Mouse (Mus musculus) kidney, embryonic 14.5 days (tissue): ENCODE measurements around the gene P2rx1. TPM values are rescaled to one million over a fixed set of nuclear protein-coding genes. Genes with fewer than 3 reads are reported as not detected.
A peak's percentile ranks its signal among the peaks of the same experiment; 100 is the strongest.

Experiments
- ATAC-seq: fragments of 200-750 bp; cut with Nextera tagmentation; 2 replicates; pipeline ENCODE4 v1.8.0; 2017; ENCODE audit warnings: moderate number of reproducible peaks, mild to moderate bottlenecking, moderate TSS enrichment, moderate library complexity; ENCODE audit not compliant: low FRiP score, low TSS enrichment
- H3K27ac ChIP-seq: fragments of 300-500 bp; sonication (generic); 2 replicates; pipeline ENCODE4 v1.5.1; 2014; ENCODE audit warnings: low read depth, mild to moderate bottlenecking, low read length, moderate library complexity, mixed read lengths
- H3K27me3 ChIP-seq: fragments of 300-500 bp; sonication (generic); 2 replicates; pipeline ENCODE4 v1.6.1; 2014; ENCODE audit warnings: mild to moderate bottlenecking, low read length; ENCODE audit not compliant: control insufficient read depth, insufficient read depth
- H3K36me3 ChIP-seq: fragments of 300-500 bp; sonication (generic); 2 replicates; pipeline ENCODE4 v1.6.1; 2014; ENCODE audit warnings: low read length, mixed read lengths; ENCODE audit not compliant: control insufficient read depth, insufficient read depth
- H3K4me1 ChIP-seq: fragments of 300-500 bp; sonication (generic); 2 replicates; pipeline ENCODE4 v1.6.1; 2014; ENCODE audit warnings: low read length, mixed read lengths; ENCODE audit not compliant: control insufficient read depth, insufficient read depth
- H3K4me2 ChIP-seq: fragments of 300-500 bp; sonication (generic); replicated peaks from 2 replicates; pipeline ENCODE4 v1.6.1; 2014; ENCODE audit warnings: low read depth, mild to moderate bottlenecking, low read length
- H3K4me3 ChIP-seq: fragments of 300-500 bp; sonication (generic); 2 replicates; pipeline ENCODE4 v1.5.1; 2014; ENCODE audit warnings: mild to moderate bottlenecking, low read length
- H3K9ac ChIP-seq: fragments of 300-500 bp; sonication (generic); 2 replicates; pipeline ENCODE4 v1.6.1; 2014; ENCODE audit warnings: low read depth, mild to moderate bottlenecking, low read length, moderate library complexity
- H3K9me3 ChIP-seq: fragments of 300-500 bp; sonication (generic); 2 replicates; pipeline ENCODE4 v1.6.1; 2016; ENCODE audit warnings: low read length; ENCODE audit not compliant: control insufficient read depth
- WGBS: fragments of 180-500 bp; shearing (Covaris S2); extraction: QIAGEN DNeasy Blood & Tissue Kit; methylation state at CpG from one replicate; pipeline ENCODE4 v1.1.7; 2014; 5-methylcytosine and 5-hydroxymethylcytosine counted together
- polyA plus RNA-seq: library from polyadenylated mRNA; unstranded; fragments of >200 nt; fragmentation: Nextera tagmentation; extraction: Ambion mirVana; gene quantifications from 2 replicates; pipeline ENCODE4 v1.2.1, GENCODE M21; 2014

The P2rx1 gene
- polyA plus RNA-seq, 1 experiment from 2014 or later: 0.76 TPM

- no peak overlapping the region for H3K9ac ChIP-seq
- 36% methylated on average over 2 of the region's 2 CpGs for WGBS
- ATAC-seq: no peak
- no peak overlapping the region for H3K4me2 ChIP-seq
- H3K4me1 ChIP-seq: peaks cover 24% of the 10 kb centered on the region
- no peaks in the 10 kb centered on the region for H3K36me3 ChIP-seq
- H3K9me3 ChIP-seq: no peaks in the 10 kb centered on the region
- H3K4me3 ChIP-seq: no peak overlapping the region
- no peak overlapping the region for H3K27ac ChIP-seq
- peaks cover 25% of the 10 kb centered on the region for H3K27me3 ChIP-seq
These were observed 41.6 kb upstream of the P2rx1 start for GRCm38 (mm10) chr11:72957318-72957717.

- no peak for ATAC-seq
- H3K36me3 ChIP-seq: no peaks in the 10 kb centered on the region
These were observed 38.8 kb upstream of the P2rx1 start for GRCm38 (mm10) chr11:72959924-72960679.

GRCm38 (mm10) chr11:72960723-72961071, 38.2 kb upstream of the P2rx1 start:
- peaks cover 25% of the 10 kb centered on the region for H3K27me3 ChIP-seq
- no peaks in the 10 kb centered on the region for H3K9me3 ChIP-seq
- peak overlapping the region; percentile 39 for H3K4me3 ChIP-seq
- no peak overlapping the region for H3K27ac ChIP-seq
- 3% methylated on average over 15 of the region's 15 CpGs for WGBS
- peak overlapping the region; percentile 56 for H3K4me2 ChIP-seq
- no peaks in the 10 kb centered on the region for H3K36me3 ChIP-seq
- H3K4me1 ChIP-seq: peaks cover 16% of the 10 kb centered on the region
- ATAC-seq: no peak
- 0 out of 2 replicates have a peak overlapping the region, but pooled peaks have one; percentile 19 for H3K9ac ChIP-seq

More at GRCm38 (mm10) chr11:72959924-72960679, 38.8 kb upstream of the P2rx1 start:
- H3K9me3 ChIP-seq: no peaks in the 10 kb centered on the region
- H3K4me1 ChIP-seq: peaks cover 16% of the 10 kb centered on the region
- H3K4me3 ChIP-seq: no peak overlapping the region
- peak overlapping the region; percentile 56; the same call in 1 of the 2 replicates for H3K4me2 ChIP-seq
- no peak overlapping the region for H3K9ac ChIP-seq
- no peak overlapping the region for H3K27ac ChIP-seq
- 12% methylated on average over 15 of the region's 15 CpGs for WGBS
- H3K27me3 ChIP-seq: peaks cover 25% of the 10 kb centered on the region

- WGBS: 4% methylated on average over 70 of the region's 70 CpGs
- peaks cover 25% of the 10 kb centered on the region for H3K27me3 ChIP-seq
- H3K36me3 ChIP-seq: no peaks in the 10 kb centered on the region
- H3K4me1 ChIP-seq: peaks cover 16% of the 10 kb centered on the region
- no peaks in the 10 kb centered on the region for H3K9me3 ChIP-seq
- 0 out of 2 replicates have a peak within 1 kb of the TSS, but pooled peaks have one; percentile 19 for H3K9ac ChIP-seq
- H3K4me3 ChIP-seq: peak within 1 kb of the TSS; percentile 39
- 0 out of 2 replicates have a peak, but pooled peaks have one; percentile 24 for ATAC-seq
- peak within 1 kb of the TSS; percentile 56 for H3K4me2 ChIP-seq
- no peak within 1 kb of the TSS for H3K27ac ChIP-seq
These were observed 37.6 kb upstream of the P2rx1 start, which contains the start of gene Atp2a3 for GRCm38 (mm10) chr11:72961072-72961980. Atp2a3 (plus strand) TSS chr11:72961169.

DNA sequence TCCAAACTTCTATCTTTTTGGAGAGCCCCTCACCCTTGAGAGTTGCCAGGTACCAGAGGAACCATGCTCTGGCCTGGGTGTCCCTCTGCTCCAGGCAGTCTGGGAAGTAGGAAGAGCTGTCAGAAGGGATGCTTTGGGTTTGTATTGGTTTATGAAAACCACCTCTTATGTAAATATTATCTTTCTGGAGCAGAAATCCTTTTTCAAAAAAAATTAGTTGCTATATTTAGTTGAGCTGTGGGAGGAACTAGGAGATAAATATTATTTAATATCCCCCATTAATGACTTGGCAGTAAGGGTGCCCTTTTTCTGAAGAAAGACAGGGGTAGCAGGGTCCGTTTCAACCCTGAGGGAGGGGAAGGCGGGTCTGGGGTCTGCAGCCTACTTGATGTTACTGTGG, 36.5 kb upstream of the P2rx1 start:
- Histone ChIP-seq H3K4me2 (no peak overlapping the region), H3K4me1 (peaks cover 16% of the 10 kb centered on the region), H3K9ac (no peak overlapping the region), H3K27ac (no peak overlapping the region), H3K36me3 (no peaks in the 10 kb centered on the region), H3K4me3 (no peak overlapping the region), H3K9me3 (no peaks in the 10 kb centered on the region), H3K27me3 (peaks cover 25% of the 10 kb centered on the region)
- WGBS: 63% methylated on average over 2 of the region's 2 CpGs
- no peak for ATAC-seq

DNA sequence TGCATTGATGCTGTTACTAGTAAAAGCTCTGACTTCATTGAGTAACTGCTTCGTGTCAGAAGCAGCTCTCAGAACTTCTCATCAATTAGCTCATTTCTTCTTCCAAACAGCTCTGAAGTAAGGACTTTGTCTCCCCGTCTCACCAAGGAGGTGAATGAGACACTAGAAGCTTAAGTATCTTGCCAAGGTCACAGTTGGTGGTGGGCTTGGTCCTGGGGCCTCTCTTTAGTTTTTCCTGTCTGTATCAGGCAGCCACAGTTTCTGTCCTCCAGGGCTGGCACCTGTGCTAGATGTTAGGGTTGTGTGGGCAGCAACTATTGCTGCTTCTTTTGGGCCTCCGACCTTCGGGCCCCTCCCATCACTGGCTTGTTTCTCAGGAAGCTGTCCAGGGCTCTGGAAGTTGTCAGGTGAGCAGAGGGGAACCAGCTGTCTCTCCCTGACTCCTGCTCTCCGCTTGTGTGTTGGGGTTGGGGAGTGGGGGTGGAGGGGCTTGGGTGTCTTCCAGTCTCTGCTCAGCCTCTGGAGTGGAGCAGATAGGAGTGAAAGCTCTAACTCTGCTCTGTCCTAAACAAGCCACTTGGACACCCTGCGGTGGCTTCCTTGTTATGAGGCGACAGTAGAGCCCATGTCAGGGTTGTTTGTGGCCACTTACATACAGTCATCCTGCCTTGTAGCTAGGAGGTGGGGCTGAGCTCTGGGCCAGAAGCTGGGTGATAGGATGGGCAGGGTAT, 35.7 kb upstream of the P2rx1 start:
- Histone ChIP-seq H3K9me3 (no peaks in the 10 kb centered on the region), H3K27ac (no peak overlapping the region), H3K27me3 (peaks cover 25% of the 10 kb centered on the region), H3K4me1 (peaks cover 16% of the 10 kb centered on the region), H3K36me3 (no peaks in the 10 kb centered on the region), H3K4me2 (no peak overlapping the region), H3K4me3 (no peak overlapping the region), H3K9ac (no peak overlapping the region)
- WGBS: 36% methylated on average over 7 of the region's 7 CpGs
- no peak; the same call in 1 of the 2 replicates for ATAC-seq

DNA sequence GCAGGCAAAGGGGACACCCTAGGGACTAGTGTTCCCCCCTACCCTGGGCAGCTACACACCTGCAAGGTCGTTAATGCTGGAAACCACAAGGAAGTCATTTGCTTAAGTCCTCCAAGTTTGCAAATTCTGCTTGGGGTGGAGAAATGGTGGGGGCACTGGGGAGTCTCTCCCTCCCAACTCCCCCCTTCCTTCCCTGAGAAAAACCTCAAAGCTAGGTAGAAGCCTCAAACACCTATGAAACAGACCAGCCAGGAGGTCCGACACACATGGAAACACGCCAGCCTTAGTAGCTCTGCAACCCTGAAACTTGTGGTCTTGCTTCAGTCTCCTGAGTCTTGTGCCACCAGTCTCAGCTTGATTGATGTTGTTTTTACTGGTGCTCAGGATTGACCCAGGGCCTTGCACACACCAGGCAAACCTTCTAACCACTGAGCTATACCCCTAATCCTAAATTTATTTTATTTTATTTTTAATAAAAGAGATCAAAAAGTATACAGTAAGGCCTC, 35.1 kb upstream of the P2rx1 start:
- peaks cover 25% of the 10 kb centered on the region for H3K27me3 ChIP-seq
- no peak for ATAC-seq
- H3K4me1 ChIP-seq: peaks cover 16% of the 10 kb centered on the region
- H3K36me3 ChIP-seq: no peaks in the 10 kb centered on the region
- no peaks in the 10 kb centered on the region for H3K9me3 ChIP-seq
- WGBS: 44% methylated on average over 3 of the region's 3 CpGs
- no peak overlapping the region for H3K4me2 ChIP-seq
- H3K9ac ChIP-seq: no peak overlapping the region
- no peak overlapping the region for H3K4me3 ChIP-seq
- no peak overlapping the region for H3K27ac ChIP-seq

- no peaks in the 10 kb centered on the region for H3K36me3 ChIP-seq
- no peak overlapping the region for H3K4me2 ChIP-seq
- H3K4me3 ChIP-seq: no peak overlapping the region
- ATAC-seq: no peak
- no peaks in the 10 kb centered on the region for H3K9me3 ChIP-seq
- no peak overlapping the region for H3K9ac ChIP-seq
- no peaks in the 10 kb centered on the region; the same call in 1 of the 2 replicates for H3K27me3 ChIP-seq
- no peaks in the 10 kb centered on the region for H3K4me1 ChIP-seq
- H3K27ac ChIP-seq: no peak overlapping the region
- 84% methylated on average over 13 of the region's 13 CpGs for WGBS
These were observed 23.9 kb upstream of the P2rx1 start for GRCm38 (mm10) chr11:72974995-72975503.
